Comparison of ENCODE assay signal across 15 mouse cellular contexts in genomic region chr4:119116336-119116735, GRCm38 (mm10). TPM values are rescaled to one million over a fixed set of nuclear protein-coding genes. Genes with fewer than 3 reads are reported as not detected.
A peak's percentile ranks its signal among the peaks of the same experiment; 100 is the strongest.
DNase-seq lines count a peak whose midpoint lies in the region; ATAC-seq and TF ChIP-seq lines count a peak whose summit lies in the region.
"Had no signal": no experiment of that assay in that cellular context is flagged by ENCODE, and none has a peak within 500 bp of the region (broad histone marks: within the 10 kb centered on the region; RNA-seq: fewer than 3 reads in every experiment).

No protein-coding gene starts in this region.

- TF ChIP-seq POLR2A in heart, adult 2 months (IDR thresholded peaks at IDR 0.05; ENCODE audit: insufficient read depth, low read depth, low read length): no peak
- no peak for TF ChIP-seq POLR2A in liver, adult 2 months (IDR thresholded peaks at IDR 0.05; ENCODE audit: extremely low read depth, insufficient read depth, low read length)

- H3K9me3 ChIP-seq in heart, embryonic 11.5 days (replicated peaks; ENCODE audit: control insufficient read depth, low read length): no peaks in the 10 kb centered on the region
- H3K9me3 ChIP-seq in lung, embryonic 14.5 days (ENCODE audit: low read depth, low read length): no peaks in the 10 kb centered on the region
- no peaks in the 10 kb centered on the region for H3K9me3 ChIP-seq in stomach, embryonic 14.5 days (ENCODE audit: control insufficient read depth, low read depth, low read length)
- H3K9me3 ChIP-seq: embryonic facial prominence, embryonic 12.5 days; hindbrain, embryonic 12.5 days; midbrain, embryonic 10.5 days; neural tube, embryonic 13.5 days had no signal

- H3K79me2 ChIP-seq in heart, adult 2 months (replicated peaks; ENCODE audit: control insufficient read depth, insufficient read depth, low read length): peaks cover 1% of the 10 kb centered on the region; the same call in 1 of the 2 replicates
- peaks cover 20% of the 10 kb centered on the region for H3K79me2 ChIP-seq in liver, adult 2 months (ENCODE audit: control insufficient read depth, insufficient read depth, low read length)

- DNase-seq in heart, adult 2 months: no peak
- no peak for DNase-seq in lung, embryonic 14.5 days
- DNase-seq in lung, postnatal 36 days: no peak
- DNase-seq in liver, adult 2 months (ENCODE audit: extremely low read depth, low read depth, low spot score): peak; percentile 78
- no peak for DNase-seq in layer of hippocampus, postnatal 36 days
- DNase-seq in cerebellum, adult 11-12 months: no peak
- DNase-seq: cerebellum, adult 8-10 months; forebrain, postnatal 0 days; right cerebral cortex, postnatal 25 days had no signal

- peaks cover 89% of the 10 kb centered on the region for H3K4me1 ChIP-seq in heart, embryonic 11.5 days (ENCODE audit: control insufficient read depth, insufficient read depth, low read length)
- peaks cover 9% of the 10 kb centered on the region for H3K4me1 ChIP-seq in heart, adult 2 months (ENCODE audit: control insufficient read depth, insufficient read depth, low read length)
- H3K4me1 ChIP-seq in lung, embryonic 14.5 days (ENCODE audit: insufficient read depth): no peaks in the 10 kb centered on the region; the same call in none of the 2 replicates
- peaks cover 51% of the 10 kb centered on the region for H3K4me1 ChIP-seq in liver, adult 2 months (ENCODE audit: control insufficient read depth, insufficient read depth, low read length)
- peaks cover 20% of the 10 kb centered on the region; the same call in 1 of the 2 replicates for H3K4me1 ChIP-seq in stomach, embryonic 14.5 days (ENCODE audit: control insufficient read depth, insufficient read depth, low read length)

- TF ChIP-seq CTCF in heart, adult 2 months (IDR thresholded peaks at IDR 0.05): no peak
- TF ChIP-seq CTCF in lung, embryonic 14.5 days (IDR thresholded peaks at IDR 0.05; ENCODE audit: low read depth): peak; percentile 25; the same call in 1 of the 2 replicates
- peak; percentile 59 for TF ChIP-seq CTCF in liver, adult 2 months (IDR thresholded peaks at IDR 0.05; ENCODE audit: low read depth, low read length)

- peak overlapping the region; percentile 77; the same call in 1 of the 2 replicates for H3K27ac ChIP-seq in heart, embryonic 11.5 days (ENCODE audit: low read depth, low read length)
- H3K27ac ChIP-seq in heart, adult 2 months: no peak overlapping the region
- H3K27ac ChIP-seq in lung, embryonic 14.5 days (ENCODE audit: low read depth): no peak overlapping the region
- H3K27ac ChIP-seq in liver, adult 2 months (replicated peaks; ENCODE audit: insufficient read depth, low read depth, low read length): peak overlapping the region; percentile 20
- H3K27ac ChIP-seq in stomach, embryonic 14.5 days (ENCODE audit: low read length): no peak overlapping the region
- H3K27ac ChIP-seq: embryonic facial prominence, embryonic 12.5 days; hindbrain, embryonic 12.5 days; neural tube, embryonic 13.5 days had no signal

- intact Hi-C loops in heart, adult 2 months (cut with DNase I): no loop called here

- no peak overlapping the region for H3K4me3 ChIP-seq in heart, embryonic 11.5 days (ENCODE audit: low read depth, low read length)
- no peak overlapping the region for H3K4me3 ChIP-seq in heart, adult 2 months
- H3K4me3 ChIP-seq in lung, embryonic 14.5 days (ENCODE audit: low read depth, low read length): no peak overlapping the region
- H3K4me3 ChIP-seq in liver, adult 2 months (ENCODE audit: insufficient read depth, low read depth, low read length): no peak overlapping the region
- H3K4me3 ChIP-seq in stomach, embryonic 14.5 days (ENCODE audit: low read depth, low read length): no peak overlapping the region
- H3K4me3 ChIP-seq: embryonic facial prominence, embryonic 12.5 days; hindbrain, embryonic 12.5 days; midbrain, embryonic 10.5 days; neural tube, embryonic 13.5 days had no signal

- 0 out of 2 replicates have a peak overlapping the region, but pooled peaks have one; percentile 13 for H3K9ac ChIP-seq in heart, embryonic 11.5 days (ENCODE audit: low read depth, low read length)
- no peak overlapping the region for H3K9ac ChIP-seq in heart, adult 2 months (ENCODE audit: low read depth, low read length)
- H3K9ac ChIP-seq in lung, embryonic 14.5 days: no peak overlapping the region
- H3K9ac ChIP-seq in liver, adult 2 months (ENCODE audit: low read depth, low read length): no peak overlapping the region
- H3K9ac ChIP-seq in stomach, embryonic 14.5 days (replicated peaks; ENCODE audit: low read depth, low read length): no peak overlapping the region
- H3K9ac ChIP-seq: embryonic facial prominence, embryonic 12.5 days; forebrain, postnatal 0 days; hindbrain, embryonic 12.5 days had no signal

- peaks cover 17% of the 10 kb centered on the region; the same call in 1 of the 2 replicates for H3K36me3 ChIP-seq in heart, embryonic 11.5 days (ENCODE audit: control insufficient read depth, insufficient read depth, low read length)
- H3K36me3 ChIP-seq in heart, adult 2 months (ENCODE audit: control insufficient read depth, insufficient read depth, low read length): no peaks in the 10 kb centered on the region
- peaks cover 31% of the 10 kb centered on the region for H3K36me3 ChIP-seq in lung, embryonic 14.5 days (ENCODE audit: insufficient read depth)
- H3K36me3 ChIP-seq in liver, adult 2 months (ENCODE audit: control insufficient read depth, insufficient read depth, low read length): no peaks in the 10 kb centered on the region
- H3K36me3 ChIP-seq in stomach, embryonic 14.5 days (ENCODE audit: control insufficient read depth, insufficient read depth, low read length): peaks cover 19% of the 10 kb centered on the region

- no peak for ATAC-seq in heart, embryonic 11.5 days (replicated peaks; ENCODE audit: insufficient number of reproducible peaks, low FRiP score, low TSS enrichment)
- no peak for ATAC-seq in lung, embryonic 14.5 days (ENCODE audit: insufficient read depth)
- 0 out of 2 replicates have a peak, but pooled peaks have one; percentile 5 for ATAC-seq in stomach, embryonic 14.5 days (ENCODE audit: insufficient number of reproducible peaks, insufficient read depth, low FRiP score, low read depth)
- ATAC-seq: forebrain, postnatal 0 days had no signal

- H3K4me2 ChIP-seq in heart, embryonic 11.5 days: peak overlapping the region; percentile 34
- no peak overlapping the region for H3K4me2 ChIP-seq in lung, embryonic 14.5 days
- no peak overlapping the region for H3K4me2 ChIP-seq in stomach, embryonic 14.5 days (replicated peaks; ENCODE audit: low read depth, low read length)
- H3K4me2 ChIP-seq: embryonic facial prominence, embryonic 12.5 days; hindbrain, embryonic 12.5 days; neural tube, embryonic 13.5 days had no signal

- TF ChIP-seq EP300 in heart, adult 2 months (IDR thresholded peaks at IDR 0.05; ENCODE audit: insufficient read depth, low read depth, low read length): no peak

- 47% methylated on average over 1 of the region's 1 CpGs for WGBS in heart, embryonic 11.5 days (ENCODE audit: insufficient replicate concordance)
- WGBS in heart, adult 2 months: 68% methylated on average over 1 of the region's 1 CpGs
- WGBS in lung, embryonic 14.5 days: 67% methylated on average over 1 of the region's 1 CpGs
- WGBS in liver, adult 2 months: 16% methylated on average over 1 of the region's 1 CpGs
- WGBS in stomach, embryonic 14.5 days: 65% methylated on average over 1 of the region's 1 CpGs

- H3K27me3 ChIP-seq in heart, embryonic 11.5 days (ENCODE audit: control insufficient read depth, insufficient read depth, low read length): no peaks in the 10 kb centered on the region
- no peaks in the 10 kb centered on the region for H3K27me3 ChIP-seq in heart, adult 2 months (ENCODE audit: control insufficient read depth, insufficient read depth, low read length)
- H3K27me3 ChIP-seq in lung, embryonic 14.5 days (ENCODE audit: insufficient read depth, low read length): no peaks in the 10 kb centered on the region
- no peaks in the 10 kb centered on the region for H3K27me3 ChIP-seq in liver, adult 2 months (ENCODE audit: control insufficient read depth, insufficient read depth, low read length)
- no peaks in the 10 kb centered on the region for H3K27me3 ChIP-seq in stomach, embryonic 14.5 days (ENCODE audit: control insufficient read depth, insufficient read depth, low read length)
- H3K27me3 ChIP-seq: embryonic facial prominence, embryonic 12.5 days; hindbrain, embryonic 12.5 days; neural tube, embryonic 13.5 days had no signal

RNA-seq across cellular contexts. Expression of gene Slc2a1, which starts 7.8 kb away (rescaled TPM):
- 426 and 446 TPM in 2 replicates for polyA plus RNA-seq in heart, embryonic 11.5 days (2014; fragmentation: Nextera tagmentation; extraction: Ambion mirVana)
- 10 to 100 TPM in 1 of 2 experiments, 1 to 10 TPM in 1; 8.9 to 18.9 TPM for total RNA-seq in heart, adult 2 months (2021)
- 16.6 and 18.1 TPM in 2 replicates for polyA plus RNA-seq in heart, adult 2 months (2012; rRNA removed)
- polyA plus RNA-seq in lung, embryonic 14.5 days (2014; fragmentation: Nextera tagmentation; extraction: Ambion mirVana): 70.7 and 83.1 TPM in 2 replicates
- 6.9 and 7.3 TPM in 2 replicates for total RNA-seq in liver, adult 2 months (2014; rRNA removed)
- polyA plus RNA-seq in liver, adult 2 months (2012; rRNA removed): 11.1 and 17.7 TPM in 2 replicates
- 120 and 139 TPM in 2 replicates for polyA plus RNA-seq in stomach, embryonic 14.5 days (2014; fragmentation: Nextera tagmentation; extraction: Ambion mirVana)
- total RNA-seq in layer of hippocampus, postnatal 36 days (2021): 100 to 1,000 TPM in 1 of 2 experiments, 10 to 100 TPM in 1; 76.1 to 104 TPM

RNA-seq across cellular contexts. Expression of gene Zfp691, which starts 57.7 kb away (rescaled TPM):
- 10.9 and 13.7 TPM in 2 replicates for polyA plus RNA-seq in heart, embryonic 11.5 days (2014; fragmentation: Nextera tagmentation; extraction: Ambion mirVana)
- total RNA-seq in heart, adult 2 months (2021): 10 to 100 TPM; 20.6 to 23.4 TPM
- polyA plus RNA-seq in heart, adult 2 months (2012; rRNA removed): 20.6 and 41.2 TPM in 2 replicates
- polyA plus RNA-seq in lung, embryonic 14.5 days (2014; fragmentation: Nextera tagmentation; extraction: Ambion mirVana): 6.8 and 7.7 TPM in 2 replicates
- total RNA-seq in liver, adult 2 months (2014; rRNA removed): 3.7 and 4.5 TPM in 2 replicates
- polyA plus RNA-seq in liver, adult 2 months (2012; rRNA removed): 9.7 and 13.0 TPM in 2 replicates
- polyA plus RNA-seq in stomach, embryonic 14.5 days (2014; fragmentation: Nextera tagmentation; extraction: Ambion mirVana): 7.0 and 8.5 TPM in 2 replicates
- 1 to 10 TPM; 6.7 to 8.2 TPM for total RNA-seq in layer of hippocampus, postnatal 36 days (2021)

Comparison
In these comparisons a context has a peak if more than half of its experiments do, and no peak if none do; other contexts are left out.
1. H3K27ac ChIP-seq: peak in heart, embryonic 11.5 days (single experiment) and liver, adult 2 months (single experiment); none in heart, adult 2 months (single experiment), lung, embryonic 14.5 days (single experiment) and stomach, embryonic 14.5 days (single experiment).